Mouse (Mus musculus) heart, postnatal 0 days (tissue): Measurements from ENCODE around the gene Elk4. TPM values are rescaled to one million over a fixed set of nuclear protein-coding genes. Genes with fewer than 3 reads are reported as not detected.

ENCODE experiments used
- ATAC-seq: fragments of 200-750 bp; cut with Nextera tagmentation; 2 replicates; pipeline ENCODE4 v1.8.0; 2017; ENCODE audit warnings: low read depth, moderate number of reproducible peaks, moderate library complexity; ENCODE audit not compliant: insufficient read depth
- DNase-seq: peaks from one replicate; pipeline ENCODE4 v3.0.0-alpha.2; 2016; ENCODE audit warnings: low spot score
- H3K27ac ChIP-seq: fragments of 300-500 bp; sonication (generic); 2 replicates; pipeline ENCODE4 v1.5.1; 2014; ENCODE audit warnings: low read depth, mild to moderate bottlenecking
- H3K27me3 ChIP-seq: fragments of 300-500 bp; sonication (generic); 2 replicates; pipeline ENCODE4 v1.6.1; 2014; ENCODE audit warnings: low read length, mixed read lengths; ENCODE audit not compliant: control insufficient read depth, insufficient read depth
- H3K36me3 ChIP-seq: fragments of 300-500 bp; sonication (generic); replicated peaks from 2 replicates; pipeline ENCODE4 v1.6.1; 2014; ENCODE audit warnings: low read length, mixed read lengths; ENCODE audit not compliant: control insufficient read depth, insufficient read depth
- H3K4me1 ChIP-seq: fragments of 300-500 bp; sonication (generic); 2 replicates; pipeline ENCODE4 v1.6.1; 2014; ENCODE audit warnings: antibody characterized with exemption; ENCODE audit not compliant: control insufficient read depth, insufficient read depth
- H3K4me2 ChIP-seq: fragments of 300-500 bp; sonication (generic); 2 replicates; pipeline ENCODE4 v1.6.1; 2014; ENCODE audit warnings: low read depth, mild to moderate bottlenecking, low read length, moderate library complexity
- H3K4me3 ChIP-seq: fragments of 300-500 bp; sonication (generic); 2 replicates; pipeline ENCODE4 v1.5.1; 2014; ENCODE audit warnings: low read depth, low read length
- H3K9ac ChIP-seq: fragments of 300-500 bp; sonication (generic); replicated peaks from 2 replicates; pipeline ENCODE4 v1.6.1; 2014; ENCODE audit warnings: low read depth, low read length, mixed read lengths
- H3K9me3 ChIP-seq: fragments of 300-500 bp; sonication (generic); replicated peaks from 2 replicates; pipeline ENCODE4 v1.6.1; 2016; ENCODE audit warnings: low read length; ENCODE audit not compliant: control insufficient read depth
- CTCF ChIP-seq: IDR thresholded peaks from 2 replicates; pipeline ENCODE4 v1.5.1; 2016; ENCODE audit warnings: antibody characterized with exemption, control low read depth, low read depth
- EP300 ChIP-seq: IDR thresholded peaks from 2 replicates; pipeline ENCODE4 v1.6.1; 2016; ENCODE audit warnings: antibody characterized with exemption, low read depth
- WGBS: fragments of 180-500 bp; shearing (Covaris S2); extraction: QIAGEN DNeasy Blood & Tissue Kit; methylation state at CpG from one replicate; pipeline ENCODE4 v1.1.7; 2014; 5-methylcytosine and 5-hydroxymethylcytosine counted together
- polyA plus RNA-seq: library from polyadenylated mRNA; unstranded; fragments of >200 nt; fragmentation: Nextera tagmentation; extraction: Ambion mirVana; gene quantifications from 2 replicates; pipeline ENCODE4 v1.2.1, GENCODE M21; 2015
- total RNA-seq: library from RNA; depleted of rRNA; stranded (reverse); fragments of >200 nt; gene quantifications from 2 replicates; pipeline ENCODE4 v1.2.3, GENCODE M21; 2014; ENCODE audit warnings: low replicate concordance

Gene Elk4
- total and polyA plus RNA-seq, 2 experiments from 2014 or later, result 13.3 to 32.9 TPM

DNA sequence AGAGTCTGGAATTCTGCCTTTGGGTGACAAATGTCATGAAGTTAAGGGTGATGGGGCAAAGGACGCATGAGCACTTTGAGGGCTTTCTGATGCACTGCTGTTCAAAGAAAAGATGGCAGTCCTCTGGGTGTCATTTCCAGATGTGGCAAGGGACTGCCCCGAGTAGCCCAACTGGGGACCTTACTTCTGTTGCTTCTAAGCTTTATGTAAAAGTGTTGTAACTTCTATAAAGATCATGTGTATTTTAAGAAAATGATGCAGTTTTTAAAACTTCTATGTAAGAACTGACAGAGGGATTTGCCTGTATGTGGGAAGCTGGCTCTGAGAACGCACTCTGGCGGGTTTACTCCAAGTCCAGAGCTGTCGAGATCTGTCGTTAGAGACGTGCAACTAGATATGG, 24.8 kb downstream of the Elk4 start:
- Histone ChIP-seq H3K27me3 (no peaks in the 10 kb centered on the region), H3K4me2 (no peak overlapping the region), H3K4me3 (no peak overlapping the region), H3K36me3 (peaks cover 71% of the 10 kb centered on the region), H3K9me3 (no peaks in the 10 kb centered on the region), H3K27ac (no peak overlapping the region), H3K4me1 (no peaks in the 10 kb centered on the region), H3K9ac (no peak overlapping the region)
- no peak for DNase-seq
- ATAC-seq, result no peak
- no peak for TF ChIP-seq CTCF
- no peak for TF ChIP-seq EP300
- 80% methylated on average over 7 of the region's 7 CpGs for WGBS

DNA sequence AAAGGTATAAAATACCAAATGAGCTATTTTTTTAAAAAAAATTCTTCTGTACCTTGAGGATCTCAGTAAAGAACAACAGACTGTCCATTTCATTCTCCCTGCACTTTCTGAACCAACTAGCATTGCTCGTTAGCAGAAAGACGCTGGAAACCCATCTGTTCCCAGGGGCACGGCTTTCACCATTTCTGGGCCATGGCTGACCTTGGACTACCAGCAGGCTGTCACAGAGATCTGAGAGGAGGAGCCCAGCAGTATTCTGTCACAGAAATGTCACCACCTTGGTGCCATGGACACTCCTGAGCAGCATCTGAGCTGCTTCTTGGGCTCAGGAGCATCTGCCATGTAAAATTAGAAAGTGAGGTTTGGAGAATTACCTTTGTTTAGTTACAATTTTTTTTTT, 30.3 kb downstream of the Elk4 start:
- TF ChIP-seq CTCF (no peak), EP300 (no peak)
- no peak overlapping the region for H3K4me3 ChIP-seq
- H3K9ac ChIP-seq, result no peak overlapping the region
- no peak for DNase-seq
- H3K4me1 ChIP-seq, result no peaks in the 10 kb centered on the region
- no peak for ATAC-seq
- H3K36me3 ChIP-seq, result peaks cover 21% of the 10 kb centered on the region
- H3K4me2 ChIP-seq, result no peak overlapping the region
- no peaks in the 10 kb centered on the region for H3K27me3 ChIP-seq
- 78% methylated on average over 3 of the region's 3 CpGs for WGBS
- H3K9me3 ChIP-seq, result no peaks in the 10 kb centered on the region
- no peak overlapping the region for H3K27ac ChIP-seq

DNA sequence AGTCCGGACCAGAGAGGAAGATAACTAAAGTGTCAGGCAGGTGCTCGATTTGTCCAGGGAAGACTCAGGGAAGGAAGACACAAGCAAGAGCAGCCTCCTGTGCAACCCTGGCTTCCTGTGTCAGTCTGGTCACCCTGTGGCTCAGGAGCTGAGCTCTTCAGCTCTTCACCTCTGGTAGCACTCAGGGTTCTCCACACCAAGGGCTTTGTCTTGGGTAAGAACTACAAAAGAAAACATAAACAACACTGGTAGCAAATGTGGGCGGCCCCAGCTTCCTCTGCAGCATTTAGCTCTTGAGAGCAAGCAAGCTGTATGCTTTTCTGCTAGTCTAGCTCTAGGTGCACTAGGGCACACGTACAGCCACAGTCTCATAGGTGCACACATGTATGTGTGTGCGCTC, 31.3 kb downstream of the Elk4 start:
- no peak for DNase-seq
- ATAC-seq, result no peak
- no peak overlapping the region for H3K4me3 ChIP-seq
- no peaks in the 10 kb centered on the region for H3K27me3 ChIP-seq
- no peaks in the 10 kb centered on the region for H3K9me3 ChIP-seq
- no peak overlapping the region for H3K9ac ChIP-seq
- peak overlapping the region; percentile 47 for H3K27ac ChIP-seq
- WGBS, result 62% methylated on average over 5 of the region's 5 CpGs
- no peak overlapping the region for H3K4me2 ChIP-seq
- H3K36me3 ChIP-seq, result peaks cover 11% of the 10 kb centered on the region
- H3K4me1 ChIP-seq, result no peaks in the 10 kb centered on the region
- no peak for TF ChIP-seq EP300

DNA sequence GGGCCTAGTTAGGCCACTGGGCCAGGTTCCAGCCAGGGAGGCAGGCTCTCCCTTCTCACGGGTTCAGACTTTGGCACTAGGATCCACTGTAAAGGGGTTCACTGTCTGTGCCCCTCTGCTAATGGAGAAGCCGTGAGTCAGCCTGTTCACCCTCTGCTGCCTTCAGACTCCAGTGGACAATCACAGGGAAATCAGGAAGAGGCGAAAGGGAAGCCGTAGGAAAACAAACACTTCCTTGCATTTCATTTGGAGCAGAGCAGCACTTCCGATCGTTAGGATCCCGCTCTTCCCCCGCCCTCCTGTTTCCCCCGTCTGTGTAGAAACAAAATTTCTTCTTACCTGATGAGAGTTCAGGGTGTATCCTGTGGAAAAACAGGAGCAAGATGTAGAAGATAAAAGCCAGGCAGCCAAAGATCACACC, 32.8 kb downstream of the Elk4 start:
- peak overlapping the region; percentile 75 for H3K27ac ChIP-seq
- H3K36me3 ChIP-seq, result no peaks in the 10 kb centered on the region
- 62% methylated on average over 9 of the region's 9 CpGs for WGBS
- H3K9me3 ChIP-seq, result no peaks in the 10 kb centered on the region
- no peak overlapping the region for H3K4me3 ChIP-seq
- H3K4me2 ChIP-seq, result no peak overlapping the region
- TF ChIP-seq CTCF (no peak), EP300 (peak; percentile 92; the same call in 1 of the 2 replicates)
- no peak overlapping the region for H3K9ac ChIP-seq
- H3K4me1 ChIP-seq, result no peaks in the 10 kb centered on the region
- no peaks in the 10 kb centered on the region for H3K27me3 ChIP-seq
- peak; percentile 53 for DNase-seq
- ATAC-seq, result peak; percentile 71

DNA sequence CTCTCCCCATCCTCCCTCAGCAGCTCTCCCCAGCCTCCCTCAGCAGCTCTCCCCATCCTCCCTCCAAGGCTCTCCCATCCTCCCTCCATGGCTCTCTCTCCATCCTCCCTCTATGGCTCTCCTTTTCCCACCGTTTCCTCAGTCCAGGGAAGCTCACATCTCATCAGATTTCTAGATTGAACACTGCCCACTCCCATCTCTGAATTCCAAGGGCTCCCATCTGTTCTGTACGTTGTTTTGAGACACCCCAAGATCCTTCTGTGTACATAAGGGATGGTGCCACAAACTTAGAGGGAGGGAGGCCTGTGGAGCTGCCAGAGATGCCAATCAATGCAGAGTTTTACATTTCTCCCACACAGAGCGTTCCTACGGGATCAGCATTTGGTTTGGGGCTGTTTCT, 36.4 kb downstream of the Elk4 start:
- ATAC-seq, result no peak
- DNase-seq, result no peak
- Histone ChIP-seq H3K27me3 (no peaks in the 10 kb centered on the region), H3K9me3 (no peaks in the 10 kb centered on the region), H3K4me3 (no peak overlapping the region), H3K36me3 (no peaks in the 10 kb centered on the region), H3K27ac (no peak overlapping the region), H3K4me1 (no peaks in the 10 kb centered on the region), H3K4me2 (no peak overlapping the region), H3K9ac (no peak overlapping the region)
- no peak for TF ChIP-seq EP300
- no peak for TF ChIP-seq CTCF
- WGBS, result 57% methylated on average over 4 of the region's 4 CpGs

DNA sequence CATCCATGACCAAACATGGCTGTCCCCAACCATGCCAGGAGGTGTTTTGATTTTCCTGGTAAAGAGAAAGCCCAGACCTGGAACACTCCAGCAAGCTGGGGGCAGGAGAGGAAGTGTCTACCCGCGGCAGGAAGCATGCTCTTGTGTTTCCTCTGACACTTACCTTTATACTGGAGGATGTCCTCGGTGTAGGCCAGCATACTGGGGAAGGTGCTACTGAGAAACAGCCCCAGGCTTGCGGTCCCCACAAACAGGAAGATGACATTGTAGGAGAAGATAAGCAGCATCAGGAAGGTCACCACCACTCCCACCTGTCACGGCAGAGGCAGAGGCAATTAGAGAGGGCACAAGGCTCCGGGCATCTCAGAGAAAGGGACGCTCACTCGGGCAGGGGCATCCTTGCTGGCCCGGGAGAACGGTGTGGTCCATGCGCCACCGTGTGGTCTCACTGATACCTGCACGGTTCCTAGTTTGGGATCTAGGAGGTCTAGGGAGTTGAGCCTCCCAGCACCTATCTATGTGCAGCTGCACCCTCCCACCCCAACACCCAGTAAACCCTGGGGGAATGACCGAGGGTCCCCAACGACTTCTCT, 38.8 kb downstream of the Elk4 start:
- H3K27me3 ChIP-seq, result no peaks in the 10 kb centered on the region
- H3K9me3 ChIP-seq, result no peaks in the 10 kb centered on the region
- DNase-seq (peak; percentile 27), ATAC-seq (peak; percentile 58; the same call in 1 of the 2 replicates)
- WGBS, result 16% methylated on average over 15 of the region's 15 CpGs
- no peak overlapping the region for H3K27ac ChIP-seq
- H3K4me3 ChIP-seq, result no peak overlapping the region
- no peak overlapping the region for H3K4me2 ChIP-seq
- no peaks in the 10 kb centered on the region for H3K4me1 ChIP-seq
- H3K36me3 ChIP-seq, result no peaks in the 10 kb centered on the region
- TF ChIP-seq CTCF (peak; percentile 86), EP300 (no peak)
- no peak overlapping the region for H3K9ac ChIP-seq
